Mouse (Mus musculus): ENCODE data around the gene Gtpbp10. TPM values are rescaled to one million over a fixed set of nuclear protein-coding genes. Genes with fewer than 3 reads are reported as not detected.

The Gtpbp10 gene
- 10 to 100 TPM; 11.1 to 13.4 TPM for total RNA-seq (2021)
- 0.33 and 0.94 TPM in 2 replicates for polyA plus RNA-seq (2012; rRNA removed)
- long read RNA-seq, partial matches to known transcripts, result 1 of 8 reads
- long read RNA-seq, other reads (novel, unspliced or antisense), result 3 of 8 reads

GRCm38 (mm10) chr5:5559079-5559740 lies at the start of gene Gtpbp10:
Gene Gtpbp10, minus strand, starts transcription at chr5:5559538.
- DNase-seq, result peak; percentile 94

- no peak for DNase-seq
Observed at GRCm38 (mm10) chr5:5587686-5588085, 28.3 kb upstream of the Gtpbp10 start.

GRCm38 (mm10) chr5:5573749-5574317 lies 14.5 kb upstream of the Gtpbp10 start, which contains the start of gene Gm8773:
Gene Gm8773, plus strand, starts transcription at chr5:5573799.
- DNase-seq, result peak; percentile 10

GRCm38 (mm10) chr5:5562435-5562834 lies 3.1 kb upstream of the Gtpbp10 start:
- no peak for DNase-seq

- DNase-seq, result no peak
Observed at GRCm38 (mm10) chr5:5561041-5561706, 1.8 kb upstream of the Gtpbp10 start.

GRCm38 (mm10) chr5:5559798-5560197 lies 460 bp upstream of the Gtpbp10 start:
- DNase-seq, result no peak

- DNase-seq, result no peak
Observed at GRCm38 (mm10) chr5:5551110-5551509, 8.2 kb downstream of the Gtpbp10 start.

GRCm38 (mm10) chr5:5540385-5540784 lies 19.0 kb downstream of the Gtpbp10 start:
- DNase-seq, result no peak

- DNase-seq, result no peak
Observed at GRCm38 (mm10) chr5:5539771-5540170, 19.6 kb downstream of the Gtpbp10 start.

GRCm38 (mm10) chr5:5536131-5536530 lies 23.2 kb downstream of the Gtpbp10 start:
- no peak for DNase-seq

- DNase-seq, result no peak
Observed at GRCm38 (mm10) chr5:5533656-5534420, 25.5 kb downstream of the Gtpbp10 start.

- no peak for DNase-seq
Observed at GRCm38 (mm10) chr5:5515411-5515810, 43.9 kb downstream of the Gtpbp10 start.

- DNase-seq, result peak; percentile 96
Observed at GRCm38 (mm10) chr5:5514196-5515076, 44.9 kb downstream of the Gtpbp10 start, which contains the start of gene Cldn12. Gene Cldn12, minus strand, starts transcription at chr5:5514958.

GRCm38 (mm10) chr5:5511401-5511800 lies 47.9 kb downstream of the Gtpbp10 start:
- no peak for DNase-seq

GRCm38 (mm10) chr5:5510989-5511388 lies 48.3 kb downstream of the Gtpbp10 start:
- DNase-seq, result no peak

- DNase-seq, result no peak
Observed at GRCm38 (mm10) chr5:5510304-5510887, 48.9 kb downstream of the Gtpbp10 start.

- no peak for DNase-seq
Observed at GRCm38 (mm10) chr5:5508231-5508630, 51.1 kb downstream of the Gtpbp10 start.

- peak; percentile 73 for DNase-seq
Observed at GRCm38 (mm10) chr5:5507701-5508225, 51.6 kb downstream of the Gtpbp10 start.

- no peak for DNase-seq
Observed at GRCm38 (mm10) chr5:5504456-5504855, 54.9 kb downstream of the Gtpbp10 start.

- DNase-seq, result peak; percentile 44
Observed at GRCm38 (mm10) chr5:5503381-5503780, 56.0 kb downstream of the Gtpbp10 start.
